Mouse (Mus musculus) G1E (cell line): Measurements from ENCODE around the gene Cdkl3. TPM values are rescaled to one million over a fixed set of nuclear protein-coding genes. Genes with fewer than 3 reads are reported as not detected.

ENCODE experiments used
- ATAC-seq: 2 replicates; pipeline ENCODE4 v1.8.0; 2016; ENCODE audit warnings: mild to moderate bottlenecking; ENCODE audit not compliant: insufficient number of reproducible peaks, poor library complexity, low FRiP score, severe bottlenecking; ENCODE audit errors: extremely low read depth
- DNase-seq: peaks from one replicate; pipeline ENCODE4 v3.0.0; 2012; ENCODE audit warnings: low spot score
- H3K27me3 ChIP-seq: 2 replicates; pipeline ENCODE4 v1.6.1; 2012; ENCODE audit warnings: mild to moderate bottlenecking, low read length, inconsistent platforms; ENCODE audit not compliant: insufficient read depth
- H3K36me3 ChIP-seq: replicated peaks from 2 replicates; pipeline ENCODE3; 2012; ENCODE audit warnings: mild to moderate bottlenecking, inconsistent platforms
- H3K4me1 ChIP-seq: 2 replicates; pipeline ENCODE4 v1.6.1; 2012; ENCODE audit warnings: low read depth, low read length, inconsistent platforms, mixed read lengths; ENCODE audit not compliant: insufficient read depth
- H3K4me3 ChIP-seq: 2 replicates; pipeline ENCODE4 v1.5.1; 2012; ENCODE audit warnings: low read depth, mild to moderate bottlenecking, inconsistent platforms, low read length, moderate library complexity, mixed read lengths
- H3K9me3 ChIP-seq: replicated peaks from 2 replicates; pipeline ENCODE4 v1.6.1; 2012; ENCODE audit warnings: inconsistent platforms
- CTCF ChIP-seq: IDR thresholded peaks from 2 replicates; pipeline ENCODE4 v1.5.1; 2012; ENCODE audit warnings: low read depth, low read length, inconsistent platforms, mixed read lengths
- GATA1 ChIP-seq: IDR thresholded peaks from 2 replicates; pipeline ENCODE4 v1.6.1; 2012; ENCODE audit warnings: borderline replicate concordance, low read length, inconsistent platforms, mixed read lengths
- GATA2 ChIP-seq: IDR thresholded peaks from 2 replicates; pipeline ENCODE4 v1.6.1; 2012; ENCODE audit warnings: low read depth, low read length, inconsistent platforms, borderline replicate concordance
- POLR2AphosphoS5 ChIP-seq: IDR thresholded peaks from 2 replicates; pipeline ENCODE4 v1.6.1; 2012; ENCODE audit warnings: low read depth, low read length, inconsistent platforms; ENCODE audit not compliant: insufficient replicate concordance
- TAL1 ChIP-seq: conservative IDR thresholded peaks from 2 replicates; pipeline ENCODE4 v1.6.1; 2012; ENCODE audit warnings: low read depth, low read length, inconsistent platforms, mixed read lengths
- polyA plus RNA-seq: library from polyadenylated mRNA; stranded (reverse); fragments of >175 nt; gene quantifications from 2 replicates; pipeline ENCODE4 v1.2.3, GENCODE M21; 2012
- total RNA-seq, 2 experiments: library from RNA; stranded (forward) in 1 of 2; stranded (reverse) in 1 of 2; fragments of 200-1000 nt in 1 of 2; fragments of >200 nt in 1 of 2; fragmentation: Nextera tagmentation in 1 of 2; gene quantifications; 2 replicates each; pipeline ENCODE4 v1.2.3; 2014 to 2017

Gene Cdkl3
- total and polyA plus RNA-seq, 3 experiments, result 0.78 to 12.6 (median 2.5) TPM

GRCm38 (mm10) chr11:52080656-52081055, 76.6 kb downstream of the Cdkl3 start:
- TF ChIP-seq GATA1 (no peak), POLR2AphosphoS5 (no peak), CTCF (no peak), TAL1 (no peak), GATA2 (no peak)
- H3K4me1 ChIP-seq, result peaks cover 32% of the 10 kb centered on the region

DNA sequence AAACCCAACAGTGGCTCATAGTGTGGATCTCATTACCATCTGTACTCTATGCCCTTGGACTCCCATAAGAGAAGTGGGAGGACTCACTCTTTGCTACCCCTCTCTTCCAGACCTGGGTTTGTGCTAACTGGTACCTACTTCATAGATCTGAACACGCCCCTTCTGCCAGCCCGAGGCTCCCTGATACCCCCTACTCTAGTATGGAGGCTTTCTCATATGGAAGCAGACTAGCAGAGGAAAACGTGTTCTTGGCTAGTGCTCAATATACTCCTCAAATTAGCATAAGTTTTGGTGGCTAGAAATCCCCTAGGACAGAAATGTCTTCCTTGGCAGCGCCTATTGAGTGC, 81.8 kb downstream of the Cdkl3 start:
- Histone ChIP-seq H3K4me1 (peaks cover 7% of the 10 kb centered on the region; the same call in 1 of the 2 replicates), H3K36me3 (no peaks in the 10 kb centered on the region), H3K4me3 (no peak overlapping the region), H3K9me3 (no peaks in the 10 kb centered on the region), H3K27me3 (peaks cover 39% of the 10 kb centered on the region)
- no peak for DNase-seq
- no peak for ATAC-seq
- TF ChIP-seq POLR2AphosphoS5 (no peak), TAL1 (no peak), GATA1 (no peak), CTCF (no peak), GATA2 (no peak)

More at GRCm38 (mm10) chr11:52080656-52081055, 76.6 kb downstream of the Cdkl3 start:
- H3K9me3 ChIP-seq, result no peaks in the 10 kb centered on the region
- H3K27me3 ChIP-seq, result peaks cover 15% of the 10 kb centered on the region
- H3K36me3 ChIP-seq, result no peaks in the 10 kb centered on the region
- H3K4me3 ChIP-seq, result no peak overlapping the region
- ATAC-seq (no peak), DNase-seq (no peak)

DNA sequence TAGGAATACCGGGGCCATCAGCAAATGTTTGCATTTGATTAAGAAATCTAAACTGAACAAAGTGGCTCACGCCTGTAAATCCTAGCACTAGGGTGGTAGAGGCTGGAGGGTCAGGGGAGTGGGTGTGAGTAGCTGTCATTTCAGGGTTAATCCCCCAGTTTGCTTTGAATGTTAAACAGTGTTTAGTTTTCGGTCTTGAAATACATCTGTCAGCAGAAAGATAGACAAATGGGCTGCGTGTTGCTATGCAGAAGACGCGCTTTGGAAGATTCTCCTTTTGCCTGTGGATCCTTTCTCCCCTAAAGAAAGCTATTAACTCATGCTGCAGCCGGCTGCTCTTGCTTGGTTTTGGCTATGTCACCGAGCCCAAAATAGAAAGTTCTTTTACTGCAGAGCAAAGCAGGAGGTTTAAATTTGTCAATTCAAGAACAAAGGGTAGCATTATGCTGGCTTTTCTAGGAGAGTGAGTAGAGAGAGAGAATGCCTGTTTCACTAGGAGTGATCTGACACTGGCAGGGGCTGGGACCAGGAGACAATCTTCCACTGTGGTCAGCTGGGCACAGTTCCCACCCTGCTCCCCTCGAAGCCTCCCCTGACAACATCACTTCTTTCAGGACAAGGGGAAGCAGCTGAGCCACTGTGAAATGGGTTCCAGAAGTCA, 82.3 kb downstream of the Cdkl3 start:
- H3K4me1 ChIP-seq, result peaks cover 7% of the 10 kb centered on the region; the same call in 1 of the 2 replicates
- no peak for ATAC-seq
- TF ChIP-seq CTCF (no peak), POLR2AphosphoS5 (no peak), TAL1 (no peak), GATA2 (no peak), GATA1 (no peak)

DNA sequence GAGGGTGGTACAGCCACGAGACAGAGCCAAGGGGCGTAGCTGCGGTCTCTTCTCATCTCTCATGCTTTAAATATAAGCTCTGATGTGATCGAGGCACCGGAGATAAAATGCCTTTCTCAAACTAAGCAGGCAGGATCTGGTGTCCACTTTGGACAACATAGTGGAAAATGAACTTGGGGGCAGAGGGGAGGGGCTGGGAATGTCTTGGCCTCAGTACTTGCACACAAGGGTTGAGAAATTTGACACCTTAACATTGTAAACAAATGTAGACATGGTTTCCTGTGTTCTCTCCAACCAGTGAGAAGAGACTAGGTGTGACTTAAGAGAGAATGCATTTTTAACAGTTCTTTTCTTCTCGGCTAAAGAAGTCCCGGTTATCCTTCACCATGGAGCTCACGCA, 85.3 kb downstream of the Cdkl3 start:
- peaks cover 46% of the 10 kb centered on the region for H3K27me3 ChIP-seq
- DNase-seq (no peak), ATAC-seq (no peak)
- TF ChIP-seq POLR2AphosphoS5 (no peak), CTCF (no peak), GATA1 (no peak), GATA2 (no peak), TAL1 (no peak)
- H3K9me3 ChIP-seq, result no peaks in the 10 kb centered on the region
- H3K4me3 ChIP-seq, result no peak overlapping the region
- no peaks in the 10 kb centered on the region for H3K36me3 ChIP-seq
- H3K4me1 ChIP-seq, result peaks cover 10% of the 10 kb centered on the region; the same call in 1 of the 2 replicates

More for the DNA sequence above, 82.3 kb downstream of the Cdkl3 start:
- DNase-seq, result no peak
- no peaks in the 10 kb centered on the region for H3K36me3 ChIP-seq
- no peaks in the 10 kb centered on the region for H3K9me3 ChIP-seq
- H3K27me3 ChIP-seq, result peaks cover 39% of the 10 kb centered on the region
- H3K4me3 ChIP-seq, result no peak overlapping the region

- ATAC-seq (no peak), DNase-seq (no peak)
- H3K36me3 ChIP-seq, result no peaks in the 10 kb centered on the region
- H3K4me1 ChIP-seq, result peaks cover 10% of the 10 kb centered on the region; the same call in 1 of the 2 replicates
- H3K27me3 ChIP-seq, result peaks cover 38% of the 10 kb centered on the region
- no peak overlapping the region for H3K4me3 ChIP-seq
- TF ChIP-seq CTCF, result no peak
- no peak for TF ChIP-seq POLR2AphosphoS5
- no peak for TF ChIP-seq TAL1
- no peak for TF ChIP-seq GATA2
- TF ChIP-seq GATA1, result no peak
- H3K9me3 ChIP-seq, result no peaks in the 10 kb centered on the region
Observed at GRCm38 (mm10) chr11:52091261-52091660, 87.2 kb downstream of the Cdkl3 start.

DNA sequence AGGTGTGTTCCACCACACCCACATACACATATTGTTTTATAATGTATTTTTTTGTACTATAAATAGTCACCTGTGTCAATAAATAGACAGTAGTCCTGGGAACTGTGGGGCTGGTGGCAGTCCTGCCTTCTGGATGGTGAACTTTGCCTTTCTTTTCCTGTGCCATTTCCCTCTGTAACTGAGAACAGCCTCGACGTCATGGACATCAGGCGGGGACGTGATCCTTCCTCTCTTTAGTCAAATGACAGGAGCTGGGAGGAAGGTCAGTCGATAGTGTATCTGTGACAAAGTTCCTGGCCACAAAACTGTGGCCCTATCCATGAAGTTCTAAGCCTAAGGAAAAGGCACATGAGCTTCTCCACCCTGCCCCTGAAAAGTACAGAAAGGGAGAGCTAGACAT, 90.5 kb downstream of the Cdkl3 start:
- DNase-seq, result no peak
- no peak for ATAC-seq
- no peak for TF ChIP-seq GATA1
- no peak for TF ChIP-seq POLR2AphosphoS5
- no peak for TF ChIP-seq TAL1
- TF ChIP-seq GATA2, result no peak
- no peak for TF ChIP-seq CTCF
- no peaks in the 10 kb centered on the region for H3K9me3 ChIP-seq
- H3K4me3 ChIP-seq, result no peak overlapping the region
- H3K36me3 ChIP-seq, result no peaks in the 10 kb centered on the region
- peaks cover 22% of the 10 kb centered on the region for H3K27me3 ChIP-seq
- peaks cover 22% of the 10 kb centered on the region for H3K4me1 ChIP-seq
